Mouse (Mus musculus) heart, postnatal 0 days (tissue): Measurements from ENCODE around the gene Cd200r1.

Experiments
- CTCF ChIP-seq: IDR thresholded peaks from 2 replicates; pipeline ENCODE4 v1.5.1; 2016; ENCODE audit warnings: antibody characterized with exemption, control low read depth, low read depth
- EP300 ChIP-seq: IDR thresholded peaks from 2 replicates; pipeline ENCODE4 v1.6.1; 2016; ENCODE audit warnings: antibody characterized with exemption, low read depth

GRCm38 (mm10) chr16:44779494-44779893, 14.0 kb downstream of the Cd200r1 start:
- TF ChIP-seq CTCF (no peak), EP300 (no peak)
